Comparison of ENCODE assay signal across 15 mouse cellular contexts in genomic region chr9:121029786-121030185, GRCm38 (mm10).
DNase-seq lines count a peak whose midpoint lies in the region; ATAC-seq and TF ChIP-seq lines count a peak whose summit lies in the region.
"Had no signal": no experiment of that assay in that cellular context is flagged by ENCODE, and none has a peak within 500 bp of the region (broad histone marks: within the 10 kb centered on the region; RNA-seq: fewer than 3 reads in every experiment).

No protein-coding gene starts in this region.

- H3K4me2 ChIP-seq in hindbrain, postnatal 0 days (ENCODE audit: low read depth, low read length): no peak overlapping the region
- H3K4me2 ChIP-seq in hindbrain, embryonic 14.5 days (replicated peaks): no peak overlapping the region
- no peak overlapping the region for H3K4me2 ChIP-seq in midbrain, embryonic 11.5 days
- no peak overlapping the region for H3K4me2 ChIP-seq in midbrain, embryonic 15.5 days
- H3K4me2 ChIP-seq: embryonic facial prominence, embryonic 12.5 days had no signal

- no peak for ATAC-seq in hindbrain, postnatal 0 days
- no peak for ATAC-seq in hindbrain, embryonic 14.5 days (ENCODE audit: low FRiP score)
- ATAC-seq in midbrain, embryonic 11.5 days (ENCODE audit: low FRiP score): no peak
- no peak for ATAC-seq in midbrain, embryonic 15.5 days (replicated peaks)
- no peak for ATAC-seq in frontal cortex, adult (ENCODE audit: low TSS enrichment)
- ATAC-seq: forebrain, embryonic 14.5 days; hindbrain, embryonic 16.5 days had no signal

- 37% methylated on average over 9 of the region's 9 CpGs for WGBS in hindbrain, postnatal 0 days
- 35% methylated on average over 9 of the region's 9 CpGs for WGBS in hindbrain, embryonic 14.5 days
- WGBS in midbrain, embryonic 11.5 days: 38% methylated on average over 9 of the region's 9 CpGs
- WGBS in midbrain, embryonic 15.5 days: 30% methylated on average over 9 of the region's 9 CpGs

- no peak overlapping the region for H3K27ac ChIP-seq in hindbrain, postnatal 0 days
- no peak overlapping the region for H3K27ac ChIP-seq in hindbrain, embryonic 14.5 days
- H3K27ac ChIP-seq in midbrain, embryonic 11.5 days (ENCODE audit: low read depth, low read length): no peak overlapping the region
- no peak overlapping the region for H3K27ac ChIP-seq in midbrain, embryonic 15.5 days
- H3K27ac ChIP-seq: embryonic facial prominence, embryonic 12.5 days; left cerebral cortex, adult 2 months had no signal

- peak; percentile 39 for DNase-seq in hindbrain, postnatal 0 days (ENCODE audit: low spot score)
- DNase-seq in hindbrain, embryonic 14.5 days (ENCODE audit: low spot score): no peak
- peak; percentile 81 for DNase-seq in midbrain, embryonic 11.5 days (ENCODE audit: low spot score, missing footprints)
- peak; percentile 54 for DNase-seq in adrenal gland, postnatal 10 days
- peak; percentile 58 for DNase-seq in retina, embryonic 14.5 days (ENCODE audit: low spot score)
- no peak for DNase-seq in heart, postnatal 25 days (ENCODE audit: low spot score)
- DNase-seq: cerebellum, postnatal 25 days; gastrocnemius, postnatal 10 days; kidney, postnatal 25 days had no signal

- TF ChIP-seq CTCF in hindbrain, postnatal 0 days (IDR thresholded peaks at IDR 0.05; ENCODE audit: low read depth): peak; percentile 29; the same call in 1 of the 2 replicates

- no peaks in the 10 kb centered on the region for H3K4me1 ChIP-seq in hindbrain, postnatal 0 days (ENCODE audit: insufficient read depth, low read length)
- H3K4me1 ChIP-seq in hindbrain, embryonic 14.5 days (replicated peaks; ENCODE audit: control insufficient read depth, insufficient read depth, low read length): peaks cover 5% of the 10 kb centered on the region; the same call in 1 of the 2 replicates
- H3K4me1 ChIP-seq in midbrain, embryonic 11.5 days (ENCODE audit: control insufficient read depth, insufficient read depth, low read length): peaks cover 10% of the 10 kb centered on the region
- H3K4me1 ChIP-seq in midbrain, embryonic 15.5 days: peaks cover 19% of the 10 kb centered on the region

- H3K36me3 ChIP-seq in hindbrain, postnatal 0 days (ENCODE audit: insufficient read depth, low read length): no peaks in the 10 kb centered on the region
- no peaks in the 10 kb centered on the region for H3K36me3 ChIP-seq in hindbrain, embryonic 14.5 days (replicated peaks; ENCODE audit: control insufficient read depth, insufficient read depth)
- no peaks in the 10 kb centered on the region for H3K36me3 ChIP-seq in midbrain, embryonic 11.5 days (ENCODE audit: control insufficient read depth, insufficient read depth, low read length)
- no peaks in the 10 kb centered on the region for H3K36me3 ChIP-seq in midbrain, embryonic 15.5 days (replicated peaks)
- H3K36me3 ChIP-seq: embryonic facial prominence, embryonic 12.5 days had no signal

- H3K27me3 ChIP-seq in hindbrain, postnatal 0 days (ENCODE audit: insufficient read depth, low read length): no peaks in the 10 kb centered on the region
- no peaks in the 10 kb centered on the region for H3K27me3 ChIP-seq in hindbrain, embryonic 14.5 days (ENCODE audit: control insufficient read depth, insufficient read depth, low read length)
- no peaks in the 10 kb centered on the region for H3K27me3 ChIP-seq in midbrain, embryonic 11.5 days (ENCODE audit: control insufficient read depth, insufficient read depth, low read length)
- H3K27me3 ChIP-seq in midbrain, embryonic 15.5 days (replicated peaks): no peaks in the 10 kb centered on the region

- no peak overlapping the region for H3K9ac ChIP-seq in hindbrain, postnatal 0 days (replicated peaks; ENCODE audit: low read length)
- H3K9ac ChIP-seq in hindbrain, embryonic 14.5 days: no peak overlapping the region
- no peak overlapping the region for H3K9ac ChIP-seq in midbrain, embryonic 11.5 days (ENCODE audit: low read length)
- no peak overlapping the region for H3K9ac ChIP-seq in midbrain, embryonic 15.5 days
- H3K9ac ChIP-seq: embryonic facial prominence, embryonic 12.5 days had no signal

- H3K4me3 ChIP-seq in hindbrain, postnatal 0 days (ENCODE audit: low read length): no peak overlapping the region
- no peak overlapping the region for H3K4me3 ChIP-seq in hindbrain, embryonic 14.5 days (replicated peaks; ENCODE audit: low read length)
- no peak overlapping the region for H3K4me3 ChIP-seq in midbrain, embryonic 11.5 days (ENCODE audit: low read depth, low read length)
- H3K4me3 ChIP-seq in midbrain, embryonic 15.5 days: no peak overlapping the region
- H3K4me3 ChIP-seq: embryonic facial prominence, embryonic 12.5 days; left cerebral cortex, adult 2 months had no signal

- intact Hi-C loops in heart, postnatal 25 days (cut with DNase I): no loop called here

- no peaks in the 10 kb centered on the region for H3K9me3 ChIP-seq in hindbrain, postnatal 0 days (ENCODE audit: low read length)
- H3K9me3 ChIP-seq in hindbrain, embryonic 14.5 days (ENCODE audit: control insufficient read depth, low read length): no peaks in the 10 kb centered on the region
- no peaks in the 10 kb centered on the region for H3K9me3 ChIP-seq in midbrain, embryonic 11.5 days (ENCODE audit: control insufficient read depth, low read length)
- H3K9me3 ChIP-seq in midbrain, embryonic 15.5 days: no peaks in the 10 kb centered on the region
- H3K9me3 ChIP-seq: embryonic facial prominence, embryonic 12.5 days had no signal

Comparison
In these comparisons a context has a peak if more than half of its experiments do, and no peak if none do; other contexts are left out.
1. DNase-seq: peak in hindbrain, postnatal 0 days (single experiment), midbrain, embryonic 11.5 days (single experiment), adrenal gland, postnatal 10 days (single experiment) and retina, embryonic 14.5 days (single experiment); none in hindbrain, embryonic 14.5 days (single experiment) and heart, postnatal 25 days (single experiment).